Mouse (Mus musculus): Measurements from ENCODE around the gene Gm4952. TPM values are rescaled to one million over a fixed set of nuclear protein-coding genes. Genes with fewer than 3 reads are reported as not detected.

Gene Gm4952
- polyA plus RNA-seq, 2 experiments = 1.9 to 4.3 TPM

- no peaks in the 10 kb centered on the region for H3K9me3 ChIP-seq (ENCODE audit: control insufficient read depth, low read length)
- H3K27me3 ChIP-seq (ENCODE audit: control insufficient read depth, insufficient read depth, low read length) = no peaks in the 10 kb centered on the region; the same call in 1 of the 2 replicates
- TF ChIP-seq EP300 (IDR thresholded peaks at IDR 0.05; ENCODE audit: low read depth) (no peak), CTCF (IDR thresholded peaks at IDR 0.05; ENCODE audit: low read depth) (peak; percentile 85)
- H3K27ac ChIP-seq = no peak overlapping the region
- peak; percentile 36; the same call in 1 of the 2 replicates for ATAC-seq (ENCODE audit: insufficient read depth)
- H3K4me2 ChIP-seq (ENCODE audit: low read depth) = no peak overlapping the region
- H3K36me3 ChIP-seq (replicated peaks; ENCODE audit: control insufficient read depth, insufficient read depth, low read depth) = peaks cover 10% of the 10 kb centered on the region
- H3K9ac ChIP-seq (replicated peaks) = no peak overlapping the region
- peak in 1 of 3 experiments; percentile 32 for DNase-seq (ENCODE audit: low read depth in 3 of 3, low spot score in 3 of 3)
- H3K4me1 ChIP-seq (replicated peaks; ENCODE audit: control insufficient read depth in 2 of 2, insufficient read depth in 2 of 2, low read length in 1 of 2) = no peaks in the 10 kb centered on the region
- 17% methylated on average over 1 of the region's 1 CpGs for WGBS (ENCODE audit: insufficient replicate concordance)
- no peak overlapping the region for H3K4me3 ChIP-seq (ENCODE audit: insufficient read depth in 1 of 2, low read depth in 2 of 2, low read length in 2 of 2)
Observed at GRCm38 (mm10) chr19:12591908-12592307, 7.9 kb upstream of the Gm4952 start.

- DNase-seq (ENCODE audit: low read depth in 3 of 3, low spot score in 3 of 3) (no peak), ATAC-seq (ENCODE audit: insufficient read depth) (no peak)
- Histone ChIP-seq H3K9me3 (ENCODE audit: control insufficient read depth, low read length) (no peaks in the 10 kb centered on the region), H3K4me2 (ENCODE audit: low read depth) (peak overlapping the region; percentile 72), H3K27me3 (ENCODE audit: control insufficient read depth, insufficient read depth, low read length) (no peaks in the 10 kb centered on the region; the same call in 1 of the 2 replicates), H3K27ac (no peak overlapping the region), H3K4me1 (replicated peaks; ENCODE audit: control insufficient read depth in 2 of 2, insufficient read depth in 2 of 2, low read length in 1 of 2) (no peaks in the 10 kb centered on the region), H3K4me3 (ENCODE audit: insufficient read depth in 1 of 2, low read depth in 2 of 2, low read length in 2 of 2) (no peak overlapping the region), H3K36me3 (replicated peaks; ENCODE audit: control insufficient read depth, insufficient read depth, low read depth) (peaks cover 2% of the 10 kb centered on the region; the same call in 1 of the 2 replicates), H3K9ac (replicated peaks) (no peak overlapping the region)
- 48% methylated on average over 2 of the region's 2 CpGs for WGBS (ENCODE audit: insufficient replicate concordance)
- no peak for TF ChIP-seq CTCF (IDR thresholded peaks at IDR 0.05; ENCODE audit: low read depth)
- TF ChIP-seq EP300 (IDR thresholded peaks at IDR 0.05; ENCODE audit: low read depth) = no peak
Observed at GRCm38 (mm10) chr19:12595135-12595529, 4.6 kb upstream of the Gm4952 start.

GRCm38 (mm10) chr19:12595530-12596289, 4.1 kb upstream of the Gm4952 start:
- H3K36me3 ChIP-seq (replicated peaks; ENCODE audit: control insufficient read depth, insufficient read depth, low read depth) = peaks cover 2% of the 10 kb centered on the region; the same call in 1 of the 2 replicates

GRCm38 (mm10) chr19:12596290-12597072, 3.3 kb upstream of the Gm4952 start:
- Histone ChIP-seq H3K36me3 (replicated peaks; ENCODE audit: control insufficient read depth, insufficient read depth, low read depth) (no peaks in the 10 kb centered on the region), H3K9ac (replicated peaks) (peak overlapping the region; percentile 23; the same call in 1 of the 2 replicates), H3K4me3 (ENCODE audit: insufficient read depth in 1 of 2, low read depth in 2 of 2, low read length in 2 of 2) (peak overlapping the region; percentile 57 to 65), H3K27ac (no peak overlapping the region), H3K4me1 (replicated peaks; ENCODE audit: control insufficient read depth in 2 of 2, insufficient read depth in 2 of 2, low read length in 1 of 2) (peaks cover 0 to 3% of the 10 kb centered on the region in 2 experiments; a peak in 1 of 4 replicates), H3K27me3 (ENCODE audit: control insufficient read depth, insufficient read depth, low read length) (no peaks in the 10 kb centered on the region; the same call in 1 of the 2 replicates), H3K9me3 (ENCODE audit: control insufficient read depth, low read length) (no peaks in the 10 kb centered on the region), H3K4me2 (ENCODE audit: low read depth) (peak overlapping the region; percentile 72)
- peak; percentile 5; the same call in 1 of the 2 replicates for ATAC-seq (ENCODE audit: insufficient read depth)
- TF ChIP-seq EP300 (IDR thresholded peaks at IDR 0.05; ENCODE audit: low read depth) (no peak), CTCF (IDR thresholded peaks at IDR 0.05; ENCODE audit: low read depth) (no peak)
- WGBS (ENCODE audit: insufficient replicate concordance) = 18% methylated on average over 23 of the region's 23 CpGs
- DNase-seq (ENCODE audit: low read depth in 3 of 3, low spot score in 3 of 3) = no peak

More at GRCm38 (mm10) chr19:12595530-12596289, 4.1 kb upstream of the Gm4952 start:
- ATAC-seq (ENCODE audit: insufficient read depth) (peak; percentile 75), DNase-seq (ENCODE audit: low read depth in 3 of 3, low spot score in 3 of 3) (peak; percentile 37 to 45 (median 40))
- no peak overlapping the region for H3K27ac ChIP-seq
- no peaks in the 10 kb centered on the region for H3K4me1 ChIP-seq (replicated peaks; ENCODE audit: control insufficient read depth in 2 of 2, insufficient read depth in 2 of 2, low read length in 1 of 2)
- WGBS (ENCODE audit: insufficient replicate concordance) = under 1% methylated on average over 49 of the region's 49 CpGs
- no peaks in the 10 kb centered on the region for H3K9me3 ChIP-seq (ENCODE audit: control insufficient read depth, low read length)
- H3K4me2 ChIP-seq (ENCODE audit: low read depth) = peak overlapping the region; percentile 72
- peak overlapping the region; percentile 31 for H3K9ac ChIP-seq (replicated peaks)
- no peak for TF ChIP-seq EP300 (IDR thresholded peaks at IDR 0.05; ENCODE audit: low read depth)
- peak; percentile 56 for TF ChIP-seq CTCF (IDR thresholded peaks at IDR 0.05; ENCODE audit: low read depth)
- H3K27me3 ChIP-seq (ENCODE audit: control insufficient read depth, insufficient read depth, low read length) = no peaks in the 10 kb centered on the region; the same call in 1 of the 2 replicates
- H3K4me3 ChIP-seq (ENCODE audit: insufficient read depth in 1 of 2, low read depth in 2 of 2, low read length in 2 of 2) = peak overlapping the region; percentile 57 to 65

All from liver, embryonic 14.5 days (tissue).